Mouse (Mus musculus) liver, postnatal 0 days (tissue): ENCODE data around the gene Cpne5. TPM values are rescaled to one million over a fixed set of nuclear protein-coding genes. Genes with fewer than 3 reads are reported as not detected.
A peak's percentile ranks its signal among the peaks of the same experiment; 100 is the strongest.

Source experiments
- ATAC-seq: fragments of 200-750 bp; cut with Nextera tagmentation; 2 replicates; pipeline ENCODE4 v1.8.0; 2017; ENCODE audit warnings: mild to moderate bottlenecking, moderate library complexity
- DNase-seq: peaks from one replicate; pipeline ENCODE4 v3.0.0-alpha.2; 2016
- H3K27ac ChIP-seq: fragments of 300-500 bp; sonication (generic); 2 replicates; pipeline ENCODE4 v1.5.1; 2014; ENCODE audit warnings: antibody characterized with exemption, moderate library complexity, mild to moderate bottlenecking, low read depth
- H3K27me3 ChIP-seq: fragments of 300-500 bp; sonication (generic); 2 replicates; pipeline ENCODE4 v1.6.1; 2014; ENCODE audit warnings: low read length, control low read depth, mixed read lengths; ENCODE audit not compliant: insufficient read depth
- H3K36me3 ChIP-seq: fragments of 300-500 bp; sonication (generic); replicated peaks from 2 replicates; pipeline ENCODE4 v1.6.1; 2014; ENCODE audit warnings: mild to moderate bottlenecking, control low read depth, low read length, moderate library complexity, mixed read lengths; ENCODE audit not compliant: insufficient read depth
- H3K4me1 ChIP-seq: fragments of 300-500 bp; sonication (generic); 2 replicates; pipeline ENCODE4 v1.6.1; 2014; ENCODE audit warnings: antibody characterized with exemption, mild to moderate bottlenecking, control low read depth; ENCODE audit not compliant: insufficient read depth
- H3K4me2 ChIP-seq: fragments of 300-500 bp; sonication (generic); 2 replicates; pipeline ENCODE4 v1.6.1; 2014; ENCODE audit warnings: low read depth, mild to moderate bottlenecking, low read length, moderate library complexity, mixed read lengths
- H3K4me3 ChIP-seq: fragments of 300-500 bp; sonication (generic); 2 replicates; pipeline ENCODE4 v1.5.1; 2014; ENCODE audit warnings: low read depth, low read length
- H3K9ac ChIP-seq: fragments of 300-500 bp; sonication (generic); replicated peaks from 2 replicates; pipeline ENCODE4 v1.6.1; 2014; ENCODE audit warnings: mild to moderate bottlenecking, moderate library complexity
- H3K9me3 ChIP-seq: fragments of 300-500 bp; sonication (generic); 2 replicates; pipeline ENCODE4 v1.6.1; 2016; ENCODE audit warnings: mild to moderate bottlenecking, control low read depth, low read length, mixed read lengths
- CTCF ChIP-seq: sonication (generic); IDR thresholded peaks from 2 replicates; pipeline ENCODE4 v1.5.1; 2016; ENCODE audit warnings: antibody characterized with exemption, low read depth
- EP300 ChIP-seq: IDR thresholded peaks from 2 replicates; pipeline ENCODE4 v1.6.1; 2016; ENCODE audit warnings: antibody characterized with exemption, low read depth, mild to moderate bottlenecking
- WGBS: fragments of 180-500 bp; shearing (Covaris S2); extraction: QIAGEN DNeasy Blood & Tissue Kit; methylation state at CpG from one replicate; pipeline ENCODE4 v1.1.7; 2014; ENCODE audit not compliant: insufficient replicate concordance; 5-methylcytosine and 5-hydroxymethylcytosine counted together
- polyA plus RNA-seq: library from polyadenylated mRNA; unstranded; fragments of >200 nt; fragmentation: Nextera tagmentation; extraction: Ambion mirVana; gene quantifications from 2 replicates; pipeline ENCODE4 v1.2.1, GENCODE M21; 2015

Gene Cpne5
- polyA plus RNA-seq, 1 experiment from 2014 or later: 0.46 TPM

DNA sequence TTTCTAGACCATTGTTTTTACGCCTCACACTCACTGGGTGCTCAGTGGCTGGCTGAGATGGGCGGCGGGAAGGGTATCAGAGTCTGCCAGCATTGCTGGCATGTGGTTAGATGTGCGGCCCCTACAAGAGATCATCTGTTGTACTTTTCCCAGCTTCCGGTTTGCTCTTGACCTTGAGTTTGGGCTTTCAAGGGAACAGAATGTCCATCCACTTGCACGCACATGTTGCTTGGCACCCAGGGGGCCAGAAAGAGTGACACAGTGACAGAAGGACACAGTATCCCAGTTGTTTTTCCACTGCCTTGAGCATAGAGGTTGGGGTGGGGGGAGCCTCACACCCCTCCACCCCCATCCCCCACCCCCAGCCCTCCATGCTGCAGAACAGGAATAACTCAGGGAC lies 90.2 kb downstream of the Cpne5 start:
- Histone ChIP-seq H3K9ac (no peak overlapping the region), H3K36me3 (no peaks in the 10 kb centered on the region), H3K27ac (no peak overlapping the region), H3K4me1 (no peaks in the 10 kb centered on the region), H3K4me3 (no peak overlapping the region), H3K9me3 (no peaks in the 10 kb centered on the region), H3K27me3 (no peaks in the 10 kb centered on the region), H3K4me2 (no peak overlapping the region)
- no peak for ATAC-seq
- no peak for DNase-seq
- TF ChIP-seq EP300: no peak
- no peak for TF ChIP-seq CTCF
- WGBS: 69% methylated on average over 6 of the region's 6 CpGs

DNA sequence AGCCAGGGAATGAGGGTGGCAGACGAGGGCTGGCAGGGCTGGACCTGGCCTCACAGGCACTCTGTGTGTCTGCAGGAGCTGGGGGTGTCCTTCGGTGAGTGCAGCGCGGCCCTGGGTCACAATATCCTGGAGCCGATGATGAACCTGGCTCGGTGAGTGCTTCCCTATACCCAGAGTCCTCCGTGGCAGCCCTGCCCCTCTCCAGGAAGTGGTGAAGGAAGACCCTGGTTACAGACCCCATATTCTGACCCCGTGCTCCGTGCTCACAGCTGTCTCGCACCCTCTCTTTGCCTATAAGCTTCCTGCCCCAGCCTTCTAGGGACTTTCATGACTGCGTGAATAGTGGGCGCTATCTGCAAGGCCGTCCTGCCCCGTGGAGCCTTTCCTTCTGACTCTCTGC lies 90.7 kb downstream of the Cpne5 start:
- H3K4me1 ChIP-seq: no peaks in the 10 kb centered on the region
- H3K4me3 ChIP-seq: no peak overlapping the region
- H3K27ac ChIP-seq: no peak overlapping the region
- no peak overlapping the region for H3K4me2 ChIP-seq
- no peaks in the 10 kb centered on the region for H3K36me3 ChIP-seq
- ATAC-seq: no peak
- H3K9me3 ChIP-seq: no peaks in the 10 kb centered on the region
- TF ChIP-seq EP300 (no peak), CTCF (no peak)
- WGBS: 75% methylated on average over 14 of the region's 14 CpGs
- no peak for DNase-seq
- no peaks in the 10 kb centered on the region for H3K27me3 ChIP-seq
- H3K9ac ChIP-seq: no peak overlapping the region

- ATAC-seq (no peak), DNase-seq (no peak)
- H3K27me3 ChIP-seq: no peaks in the 10 kb centered on the region
- TF ChIP-seq CTCF: no peak
- no peak for TF ChIP-seq EP300
- H3K36me3 ChIP-seq: no peaks in the 10 kb centered on the region
- H3K27ac ChIP-seq: no peak overlapping the region
- H3K9ac ChIP-seq: no peak overlapping the region
- WGBS: 69% methylated on average over 12 of the region's 12 CpGs
- no peak overlapping the region for H3K4me2 ChIP-seq
- no peaks in the 10 kb centered on the region for H3K9me3 ChIP-seq
- H3K4me3 ChIP-seq: no peak overlapping the region
- H3K4me1 ChIP-seq: no peaks in the 10 kb centered on the region
Observed at GRCm38 (mm10) chr17:29145101-29145500, 92.9 kb downstream of the Cpne5 start.

DNA sequence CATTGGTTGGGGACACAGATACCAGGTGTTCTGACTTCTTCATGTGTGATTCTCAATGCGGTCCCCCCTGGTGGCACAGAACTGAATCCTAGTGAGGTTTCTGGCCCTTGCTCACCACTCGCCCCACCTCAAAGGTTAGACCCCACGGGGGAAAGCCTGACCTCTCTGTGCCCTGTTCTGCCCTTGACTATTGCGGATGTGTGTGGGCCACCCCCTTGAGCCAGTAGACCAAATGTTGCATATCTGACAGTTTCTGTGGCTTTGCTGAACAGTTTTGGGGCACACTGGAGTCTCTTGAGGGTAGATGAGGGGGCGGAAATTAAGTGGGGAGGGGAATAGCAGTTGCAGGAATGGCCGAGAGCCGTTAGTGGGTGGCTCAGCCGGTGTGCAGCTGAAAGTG lies 94.7 kb downstream of the Cpne5 start:
- DNase-seq (no peak), ATAC-seq (no peak)
- Histone ChIP-seq H3K27me3 (no peaks in the 10 kb centered on the region), H3K36me3 (0 out of 2 replicates have a peak, but pooled peaks cover 2% of the 10 kb centered on the region), H3K27ac (no peak overlapping the region), H3K9me3 (no peaks in the 10 kb centered on the region), H3K4me2 (no peak overlapping the region), H3K4me1 (no peaks in the 10 kb centered on the region), H3K4me3 (no peak overlapping the region), H3K9ac (no peak overlapping the region)
- 0 out of 2 replicates have a peak, but pooled peaks have one; percentile 3 for TF ChIP-seq CTCF
- TF ChIP-seq EP300: no peak; the same call in 1 of the 2 replicates
- WGBS: 73% methylated on average over 8 of the region's 8 CpGs

DNA sequence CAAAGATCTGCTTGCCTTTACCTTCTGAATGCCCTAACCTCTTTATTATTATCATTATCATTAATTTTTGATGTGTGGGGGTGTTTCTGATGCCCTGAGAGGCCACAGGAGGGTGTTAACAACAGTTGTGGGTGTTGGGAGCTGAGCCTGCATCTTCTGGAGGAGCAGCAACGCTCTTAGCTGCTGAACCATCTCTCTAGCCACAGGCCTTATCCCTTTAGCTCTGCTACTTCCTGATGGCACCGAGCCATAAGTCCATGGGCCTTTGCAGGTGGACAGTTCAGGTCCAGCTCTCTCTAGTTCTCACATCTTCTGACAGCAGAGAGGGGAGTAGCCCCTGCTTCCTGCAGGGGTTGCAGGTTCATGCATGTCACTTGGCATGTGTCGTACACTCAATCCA lies 96.4 kb downstream of the Cpne5 start:
- 0 out of 2 replicates have a peak, but pooled peaks cover 2% of the 10 kb centered on the region for H3K36me3 ChIP-seq
- no peak overlapping the region for H3K4me3 ChIP-seq
- ATAC-seq: no peak
- no peaks in the 10 kb centered on the region for H3K27me3 ChIP-seq
- no peak overlapping the region for H3K4me2 ChIP-seq
- WGBS: 65% methylated on average over 3 of the region's 3 CpGs
- H3K27ac ChIP-seq: no peak overlapping the region
- H3K9ac ChIP-seq: no peak overlapping the region
- no peaks in the 10 kb centered on the region for H3K9me3 ChIP-seq
- no peak for DNase-seq
- H3K4me1 ChIP-seq: no peaks in the 10 kb centered on the region
- no peak for TF ChIP-seq EP300
- no peak for TF ChIP-seq CTCF

DNA sequence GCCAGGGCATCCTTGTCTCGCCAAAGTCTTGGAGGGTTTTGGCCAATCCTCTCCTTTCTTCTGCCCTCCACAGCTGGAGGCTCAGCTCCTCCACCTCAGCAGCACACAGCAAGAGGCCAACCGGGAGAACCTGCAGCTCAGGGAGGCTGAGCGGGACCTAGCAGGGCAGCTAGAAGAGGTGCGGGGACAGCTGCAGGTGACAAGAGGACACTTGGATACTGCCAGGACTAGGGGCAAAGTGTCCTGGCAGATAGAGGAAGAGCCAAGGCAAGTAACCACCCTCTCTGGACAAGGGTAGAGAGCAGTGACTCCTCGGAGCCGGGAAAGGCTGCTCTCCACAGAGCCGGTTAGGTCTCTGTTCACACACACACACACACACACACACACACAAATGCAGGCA lies 100.1 kb downstream of the Cpne5 start:
- 0 out of 2 replicates have a peak, but pooled peaks cover 2% of the 10 kb centered on the region for H3K36me3 ChIP-seq
- WGBS: 78% methylated on average over 7 of the region's 7 CpGs

DNA sequence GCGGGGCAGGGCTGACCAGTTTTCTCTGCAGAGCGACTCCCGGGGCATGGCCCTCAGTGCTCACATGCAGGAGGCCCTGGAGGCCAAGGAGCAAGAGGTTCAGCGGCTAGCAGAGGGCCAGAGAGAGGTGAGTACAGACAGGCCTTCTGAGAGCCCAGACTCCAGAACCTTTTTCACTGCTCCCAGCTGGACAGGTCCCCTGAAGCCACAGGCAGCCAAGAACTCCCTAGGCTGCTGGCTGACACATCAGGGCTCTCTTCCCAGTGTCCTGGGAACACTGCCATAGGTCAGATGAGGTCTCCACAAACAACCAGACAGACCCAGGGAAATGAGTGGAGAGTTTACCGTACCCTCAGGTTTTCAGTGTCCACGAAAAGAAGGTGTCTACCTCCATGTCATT lies 101.7 kb downstream of the Cpne5 start:
- Histone ChIP-seq H3K4me1 (peaks cover 7% of the 10 kb centered on the region), H3K27me3 (no peaks in the 10 kb centered on the region), H3K36me3 (0 out of 2 replicates have a peak, but pooled peaks cover 2% of the 10 kb centered on the region), H3K4me2 (no peak overlapping the region), H3K9me3 (no peaks in the 10 kb centered on the region), H3K9ac (no peak overlapping the region), H3K4me3 (no peak overlapping the region), H3K27ac (no peak overlapping the region)
- DNase-seq: no peak
- 60% methylated on average over 6 of the region's 6 CpGs for WGBS
- TF ChIP-seq CTCF (no peak), EP300 (no peak)
- peak; percentile 47; the same call in 1 of the 2 replicates for ATAC-seq

More for the DNA sequence above, 100.1 kb downstream of the Cpne5 start:
- DNase-seq (no peak), ATAC-seq (no peak)
- TF ChIP-seq CTCF (no peak), EP300 (no peak)
- H3K4me1 ChIP-seq: peaks cover 7% of the 10 kb centered on the region
- no peak overlapping the region for H3K4me3 ChIP-seq
- no peaks in the 10 kb centered on the region for H3K27me3 ChIP-seq
- H3K9me3 ChIP-seq: no peaks in the 10 kb centered on the region
- no peak overlapping the region for H3K27ac ChIP-seq
- H3K9ac ChIP-seq: no peak overlapping the region
- H3K4me2 ChIP-seq: no peak overlapping the region
